Mouse (Mus musculus) heart, embryonic 14.5 days (tissue): ENCODE measurements around the gene Tmem184b. TPM values are rescaled to one million over a fixed set of nuclear protein-coding genes. Genes with fewer than 3 reads are reported as not detected.

Experiments
- ATAC-seq: fragments of 200-750 bp; cut with Nextera tagmentation; 2 replicates; pipeline ENCODE4 v1.8.0; 2017; ENCODE audit warnings: low read depth, moderate TSS enrichment; ENCODE audit not compliant: insufficient number of reproducible peaks, insufficient read depth, low FRiP score
- H3K27ac ChIP-seq, 2 experiments: fragments of 200-500 bp in 1 of 2; fragments of 300-500 bp in 1 of 2; sonication (generic) in 1 of 2; replicated peaks in 1 of 2; 2 replicates each; pipeline ENCODE4 v1.5.1; 2012 to 2014; ENCODE audit warnings: low read depth in 2 of 2, low read length in 2 of 2, control low read depth in 1 of 2, mild to moderate bottlenecking in 1 of 2, mixed read lengths in 1 of 2; ENCODE audit not compliant: control insufficient read depth in 1 of 2, insufficient read depth in 1 of 2
- H3K27me3 ChIP-seq: fragments of 300-500 bp; sonication (generic); 2 replicates; pipeline ENCODE4 v1.6.1; 2014; ENCODE audit warnings: mild to moderate bottlenecking, low read length, control low read depth; ENCODE audit not compliant: control insufficient read depth, insufficient read depth
- H3K36me3 ChIP-seq: fragments of 300-500 bp; sonication (generic); 2 replicates; pipeline ENCODE4 v1.6.1; 2014; ENCODE audit warnings: mild to moderate bottlenecking, control low read depth, low read length, mixed read lengths; ENCODE audit not compliant: control insufficient read depth, insufficient read depth
- H3K4me1 ChIP-seq, 2 experiments: fragments of 200-500 bp in 1 of 2; fragments of 300-500 bp in 1 of 2; sonication (generic) in 1 of 2; 2 replicates each; pipeline ENCODE4 v1.6.1; 2012 to 2014; ENCODE audit warnings: low read length in 2 of 2, control low read depth in 1 of 2, mixed read lengths in 1 of 2; ENCODE audit not compliant: control insufficient read depth in 2 of 2, insufficient read depth in 2 of 2
- H3K4me2 ChIP-seq: fragments of 300-500 bp; sonication (generic); 2 replicates; pipeline ENCODE4 v1.6.1; 2014; ENCODE audit warnings: mild to moderate bottlenecking, low read length
- H3K4me3 ChIP-seq, 2 experiments: fragments of 200-500 bp in 1 of 2; fragments of 300-500 bp in 1 of 2; sonication (generic) in 1 of 2; 2 replicates each; pipeline ENCODE4 v1.5.1; 2012 to 2014; ENCODE audit warnings: low read length in 2 of 2, mild to moderate bottlenecking in 2 of 2, control low read depth in 1 of 2, low read depth in 1 of 2, moderate library complexity in 1 of 2; ENCODE audit not compliant: control insufficient read depth in 1 of 2, insufficient read depth in 1 of 2
- H3K9ac ChIP-seq: fragments of 300-500 bp; sonication (generic); 2 replicates; pipeline ENCODE4 v1.6.1; 2014; ENCODE audit warnings: mild to moderate bottlenecking, low read length
- H3K9me3 ChIP-seq: fragments of 300-500 bp; sonication (generic); 2 replicates; pipeline ENCODE4 v1.6.1; 2016; ENCODE audit warnings: low read length, control low read depth; ENCODE audit not compliant: control insufficient read depth
- WGBS: fragments of 180-500 bp; shearing (Covaris S2); extraction: QIAGEN DNeasy Blood & Tissue Kit; methylation state at CpG from one replicate; pipeline ENCODE4 v1.1.7; 2014; 5-methylcytosine and 5-hydroxymethylcytosine counted together
- polyA plus RNA-seq: library from polyadenylated mRNA; unstranded; fragments of >200 nt; fragmentation: Nextera tagmentation; extraction: Ambion mirVana; gene quantifications from 2 replicates; pipeline ENCODE4 v1.2.1, GENCODE M21; 2014

Tmem184b gene
- polyA plus RNA-seq, 1 experiment from 2014 or later, result 60.6 TPM

GRCm38 (mm10) chr15:79418265-79418664 lies 14.9 kb upstream of the Tmem184b start:
- H3K9me3 ChIP-seq, result no peaks in the 10 kb centered on the region
- 98% methylated on average over 3 of the region's 3 CpGs for WGBS
- peaks cover 66% of the 10 kb centered on the region for H3K36me3 ChIP-seq
- ATAC-seq, result no peak
- H3K27ac ChIP-seq, result no peak overlapping the region
- no peak overlapping the region for H3K4me2 ChIP-seq
- no peak overlapping the region for H3K9ac ChIP-seq
- H3K4me3 ChIP-seq, result no peak overlapping the region
- H3K27me3 ChIP-seq, result no peaks in the 10 kb centered on the region
- peaks cover 0 to 4% of the 10 kb centered on the region in 2 experiments; a peak in 2 of 4 replicates for H3K4me1 ChIP-seq

DNA sequence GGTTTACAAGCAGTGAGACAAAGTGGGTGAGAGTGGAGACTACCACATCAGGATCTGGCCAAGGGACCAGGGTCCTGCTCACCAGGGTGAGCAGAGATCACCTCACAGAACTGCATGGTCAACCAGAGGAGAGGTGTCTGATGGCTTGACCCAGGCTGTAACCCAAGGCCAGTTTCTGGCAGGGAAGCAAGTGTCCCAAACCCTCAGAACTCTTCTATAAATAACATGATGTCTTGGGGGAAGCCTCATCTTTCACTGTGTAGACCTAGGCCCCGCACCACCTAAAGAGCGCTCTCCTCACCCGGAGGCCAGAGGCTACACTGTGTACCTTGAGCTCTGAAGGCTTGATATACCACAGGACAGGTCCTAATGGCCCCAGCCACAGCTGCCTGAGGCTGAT lies 14.0 kb upstream of the Tmem184b start:
- Histone ChIP-seq H3K36me3 (peaks cover 57% of the 10 kb centered on the region), H3K9me3 (no peaks in the 10 kb centered on the region), H3K27me3 (no peaks in the 10 kb centered on the region), H3K4me1 (peaks cover 0 to 4% of the 10 kb centered on the region in 2 experiments; a peak in 2 of 4 replicates), H3K4me2 (no peak overlapping the region), H3K4me3 (no peak overlapping the region), H3K9ac (no peak overlapping the region), H3K27ac (no peak overlapping the region)
- ATAC-seq, result no peak
- WGBS, result 94% methylated on average over 3 of the region's 3 CpGs

- 84% methylated on average over 10 of the region's 10 CpGs for WGBS
- Histone ChIP-seq H3K9ac (no peak overlapping the region), H3K36me3 (peaks cover 49% of the 10 kb centered on the region), H3K9me3 (no peaks in the 10 kb centered on the region), H3K27ac (no peak overlapping the region), H3K4me1 (peaks cover 0 to 4% of the 10 kb centered on the region in 2 experiments; a peak in 2 of 4 replicates), H3K4me3 (no peak overlapping the region), H3K27me3 (no peaks in the 10 kb centered on the region), H3K4me2 (no peak overlapping the region)
- ATAC-seq, result no peak
Measured at GRCm38 (mm10) chr15:79416460-79417085, 13.2 kb upstream of the Tmem184b start.

- H3K27ac ChIP-seq, result no peak overlapping the region
- 20% methylated on average over 4 of the region's 4 CpGs for WGBS
Measured at GRCm38 (mm10) chr15:79414513-79414912, 11.1 kb upstream of the Tmem184b start.

GRCm38 (mm10) chr15:79413802-79414201 lies 10.4 kb upstream of the Tmem184b start:
- no peak overlapping the region for H3K27ac ChIP-seq

More at GRCm38 (mm10) chr15:79414513-79414912, 11.1 kb upstream of the Tmem184b start:
- Histone ChIP-seq H3K4me3 (no peak overlapping the region), H3K4me2 (no peak overlapping the region), H3K4me1 (peaks cover 0 to 4% of the 10 kb centered on the region in 2 experiments; a peak in 3 of 4 replicates), H3K9me3 (no peaks in the 10 kb centered on the region), H3K9ac (no peak overlapping the region), H3K36me3 (peaks cover 29% of the 10 kb centered on the region), H3K27me3 (no peaks in the 10 kb centered on the region)
- no peak for ATAC-seq

GRCm38 (mm10) chr15:79413201-79413600 lies 9.8 kb upstream of the Tmem184b start:
- H3K36me3 ChIP-seq, result peaks cover 16% of the 10 kb centered on the region
- WGBS, result 93% methylated on average over 3 of the region's 3 CpGs
- H3K9ac ChIP-seq, result no peak overlapping the region
- H3K4me1 ChIP-seq, result peaks cover 12% of the 10 kb centered on the region in 2 experiments
- H3K4me2 ChIP-seq, result no peak overlapping the region
- no peak overlapping the region for H3K4me3 ChIP-seq
- H3K9me3 ChIP-seq, result no peaks in the 10 kb centered on the region
- no peak overlapping the region for H3K27ac ChIP-seq
- no peak for ATAC-seq
- no peaks in the 10 kb centered on the region for H3K27me3 ChIP-seq

More at GRCm38 (mm10) chr15:79413802-79414201, 10.4 kb upstream of the Tmem184b start:
- no peak overlapping the region for H3K9ac ChIP-seq
- H3K4me3 ChIP-seq, result no peak overlapping the region
- WGBS, result 76% methylated on average over 8 of the region's 8 CpGs
- H3K36me3 ChIP-seq, result peaks cover 22% of the 10 kb centered on the region
- no peak for ATAC-seq
- H3K4me2 ChIP-seq, result no peak overlapping the region
- H3K27me3 ChIP-seq, result no peaks in the 10 kb centered on the region
- H3K9me3 ChIP-seq, result no peaks in the 10 kb centered on the region
- H3K4me1 ChIP-seq, result peaks cover 6 to 8% of the 10 kb centered on the region in 2 experiments

- Histone ChIP-seq H3K4me2 (no peak overlapping the region), H3K36me3 (peaks cover 2% of the 10 kb centered on the region; the same call in 1 of the 2 replicates), H3K4me3 (no peak overlapping the region), H3K4me1 (peaks cover 17 to 19% of the 10 kb centered on the region in 2 experiments), H3K27ac (no peak overlapping the region), H3K9ac (no peak overlapping the region), H3K27me3 (no peaks in the 10 kb centered on the region), H3K9me3 (no peaks in the 10 kb centered on the region)
- WGBS, result 83% methylated on average over 10 of the region's 10 CpGs
- no peak for ATAC-seq
Measured at GRCm38 (mm10) chr15:79411363-79412065, 8.1 kb upstream of the Tmem184b start.
